Mouse (Mus musculus) kidney, adult 2 months (tissue): Measurements from ENCODE around the gene Gm5426. TPM values are rescaled to one million over a fixed set of nuclear protein-coding genes. Genes with fewer than 3 reads are reported as not detected.
"Not testable (repeated sequence)": the region's sequence is repeated elsewhere in the genome, so short reads cannot be mapped to it uniquely, and the experiment has no call there.

Source experiments
- DNase-seq: peaks from one replicate; pipeline ENCODE4 v3.0.0; 2021
- H3K27ac ChIP-seq: fragments of 200-500 bp; 2 replicates; pipeline ENCODE4 v1.5.1; 2012; ENCODE audit warnings: low read depth, low read length, control low read depth, inconsistent platforms; ENCODE audit not compliant: insufficient read depth
- H3K27me3 ChIP-seq: fragments of 200-500 bp; replicated peaks from 2 replicates; pipeline ENCODE4 v1.6.1; 2012; ENCODE audit warnings: mild to moderate bottlenecking, moderate library complexity, low read length, inconsistent platforms; ENCODE audit not compliant: control insufficient read depth, insufficient read depth
- H3K36me3 ChIP-seq: fragments of 200-500 bp; 2 replicates; pipeline ENCODE4 v1.6.1; 2012; ENCODE audit warnings: mild to moderate bottlenecking, moderate library complexity, low read length, inconsistent platforms; ENCODE audit not compliant: control insufficient read depth, insufficient read depth
- H3K4me1 ChIP-seq: fragments of 200-500 bp; 2 replicates; pipeline ENCODE4 v1.6.1; 2011; ENCODE audit warnings: low read length; ENCODE audit not compliant: control insufficient read depth, insufficient read depth
- H3K4me3 ChIP-seq: fragments of 200-500 bp; 2 replicates; pipeline ENCODE4 v1.5.1; 2011; ENCODE audit warnings: mild to moderate bottlenecking, low read depth, low read length, control low read depth; ENCODE audit not compliant: insufficient read depth
- CTCF ChIP-seq: fragments of 200-500 bp; conservative IDR thresholded peaks from 2 replicates; pipeline ENCODE4 v1.5.1; 2011; ENCODE audit warnings: low read depth, mild to moderate bottlenecking, control low read depth, low read length, moderate library complexity, mixed read lengths; ENCODE audit not compliant: insufficient read depth, insufficient read length
- POLR2A ChIP-seq: fragments of 200-500 bp; IDR thresholded peaks from one replicate; pipeline ENCODE4 v1.6.1; 2011; ENCODE audit warnings: low read depth, low read length, control low read depth
- WGBS: fragments of 180-500 bp; shearing (Covaris S2); methylation state at CpG from one replicate; pipeline ENCODE4 v1.1.7; 2018; 5-methylcytosine and 5-hydroxymethylcytosine counted together
- polyA plus RNA-seq: library from polyadenylated mRNA; depleted of rRNA; stranded (reverse); fragments of >200 nt; gene quantifications from 2 replicates; pipeline ENCODE4 v1.2.3, GENCODE M21; 2012

Gene Gm5426
- polyA plus RNA-seq, 1 experiment: not detected

- 16% methylated on average over 6 of the region's 6 CpGs for WGBS
- DNase-seq: peak; percentile 55
Measured at GRCm38 (mm10) chr10:96132161-96132560, 4.2 kb upstream of the Gm5426 start.

GRCm38 (mm10) chr10:96138585-96138984 lies 2.2 kb downstream of the Gm5426 start:
- TF ChIP-seq POLR2A: no peak
- TF ChIP-seq CTCF: no peak
- no peak for DNase-seq
- Histone ChIP-seq H3K27me3 (no peaks in the 10 kb centered on the region), H3K27ac (no peak overlapping the region), H3K4me1 (no peaks in the 10 kb centered on the region), H3K4me3 (no peak overlapping the region), H3K36me3 (no peaks in the 10 kb centered on the region)
- 93% methylated on average over 5 of the region's 5 CpGs for WGBS

More at GRCm38 (mm10) chr10:96132161-96132560, 4.2 kb upstream of the Gm5426 start:
- Histone ChIP-seq H3K36me3 (no peaks in the 10 kb centered on the region), H3K27ac (no peak overlapping the region), H3K4me1 (no peaks in the 10 kb centered on the region), H3K27me3 (no peaks in the 10 kb centered on the region), H3K4me3 (no peak overlapping the region)
- TF ChIP-seq POLR2A (no peak), CTCF (peak; percentile 53)

- DNase-seq, H3K4me1 ChIP-seq, H3K27me3 ChIP-seq, H3K36me3 ChIP-seq, H3K27ac ChIP-seq, H3K4me3 ChIP-seq: not testable (repeated sequence)
- WGBS: 89% methylated on average over 4 of the region's 4 CpGs
Measured at GRCm38 (mm10) chr10:96139274-96139673, 2.9 kb downstream of the Gm5426 start.

- no peaks in the 10 kb centered on the region for H3K4me1 ChIP-seq
- no peaks in the 10 kb centered on the region for H3K36me3 ChIP-seq
- no peak overlapping the region for H3K27ac ChIP-seq
- no peaks in the 10 kb centered on the region for H3K27me3 ChIP-seq
- 94% methylated on average over 5 of the region's 5 CpGs for WGBS
- no peak overlapping the region for H3K4me3 ChIP-seq
- DNase-seq: no peak
- TF ChIP-seq POLR2A (no peak), CTCF (no peak)
Measured at GRCm38 (mm10) chr10:96146578-96146977, 10.2 kb downstream of the Gm5426 start.

DNA sequence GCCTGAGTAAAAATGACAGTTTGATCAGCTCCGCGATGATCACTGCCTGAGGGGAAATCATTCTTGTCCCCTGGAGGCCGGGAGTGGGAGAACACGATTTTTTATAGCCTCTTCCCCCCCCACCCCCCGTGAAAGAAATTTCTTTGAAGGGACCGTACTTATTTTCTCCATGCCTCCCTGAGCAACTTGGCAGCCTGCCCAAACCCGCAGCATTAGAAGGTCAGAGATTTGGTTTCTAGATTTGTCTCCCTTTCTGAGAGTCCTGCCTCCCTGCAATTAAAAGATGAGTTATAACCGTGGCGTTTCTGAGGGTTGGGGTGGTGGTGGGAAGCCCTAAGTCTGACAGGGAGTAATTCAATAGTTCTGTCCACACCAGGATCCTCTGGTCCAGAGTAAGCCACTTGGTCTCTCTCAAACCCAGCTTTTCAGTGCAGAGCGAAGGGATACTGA lies 11.9 kb downstream of the Gm5426 start:
- no peaks in the 10 kb centered on the region for H3K36me3 ChIP-seq
- H3K4me3 ChIP-seq: no peak overlapping the region
- DNase-seq: peak; percentile 58
- H3K27me3 ChIP-seq: no peaks in the 10 kb centered on the region
- WGBS: 8% methylated on average over 10 of the region's 10 CpGs
- TF ChIP-seq POLR2A (no peak), CTCF (no peak)
- H3K27ac ChIP-seq: no peak overlapping the region
- H3K4me1 ChIP-seq: no peaks in the 10 kb centered on the region

DNA sequence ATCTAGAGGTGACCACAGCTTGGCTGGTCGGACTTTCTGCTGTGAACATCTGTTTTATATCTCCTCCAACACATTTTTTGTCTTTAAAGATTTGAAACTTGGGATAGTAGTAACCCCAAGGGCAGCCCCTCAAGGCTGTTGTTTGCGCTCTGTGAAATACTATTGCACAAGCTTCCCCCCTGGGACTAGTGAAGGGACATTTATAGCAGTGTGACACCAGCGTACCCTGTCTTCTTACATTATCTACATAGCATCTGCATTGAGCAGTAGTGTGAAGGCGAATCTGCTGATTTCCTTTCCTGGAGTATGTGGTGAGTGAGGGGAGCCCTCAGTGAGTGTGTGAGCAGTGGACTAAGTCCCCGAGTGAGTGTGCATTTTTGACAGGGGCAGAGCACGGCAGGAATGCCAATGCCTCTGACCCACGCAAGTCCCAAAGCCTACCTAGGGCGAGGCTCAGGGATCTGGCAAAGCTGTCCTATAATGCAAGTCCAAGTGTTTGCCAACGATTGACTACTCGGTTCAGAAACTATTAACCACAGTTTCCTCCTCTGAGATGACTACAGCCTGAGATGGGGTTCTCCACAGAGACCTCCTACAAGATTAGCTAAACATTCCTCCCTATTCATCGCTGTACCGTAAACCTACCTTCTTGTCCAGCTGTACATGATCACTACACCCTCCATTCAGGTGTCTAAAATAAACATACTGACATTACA lies 14.2 kb downstream of the Gm5426 start:
- peak; percentile 25 for DNase-seq
- TF ChIP-seq POLR2A (no peak), CTCF (no peak)
- H3K36me3 ChIP-seq: no peaks in the 10 kb centered on the region
- WGBS: 75% methylated on average over 12 of the region's 12 CpGs
- no peak overlapping the region for H3K27ac ChIP-seq
- no peak overlapping the region for H3K4me3 ChIP-seq
- no peaks in the 10 kb centered on the region for H3K27me3 ChIP-seq
- H3K4me1 ChIP-seq: no peaks in the 10 kb centered on the region

DNA sequence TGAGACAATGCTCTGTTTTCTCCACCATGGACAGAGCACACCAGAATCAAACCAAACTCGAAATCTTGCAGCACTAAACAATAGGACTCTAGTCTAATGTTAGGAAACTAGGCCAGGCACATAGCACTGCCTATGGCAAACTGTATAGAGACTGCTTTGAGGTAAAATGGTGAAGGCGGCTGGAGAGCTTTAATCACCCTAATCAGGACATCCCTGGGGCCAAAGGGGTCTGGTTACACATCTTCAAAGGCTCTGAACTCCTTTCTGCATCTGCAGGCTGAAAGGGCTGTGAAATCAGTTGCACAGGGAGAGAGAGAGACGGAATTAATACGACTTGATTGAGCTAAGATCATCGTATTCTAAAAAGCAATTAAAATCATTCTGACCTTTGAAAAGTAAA lies 16.9 kb downstream of the Gm5426 start:
- no peak for DNase-seq
- Histone ChIP-seq H3K4me3 (no peak overlapping the region), H3K36me3 (no peaks in the 10 kb centered on the region), H3K27ac (no peak overlapping the region), H3K4me1 (no peaks in the 10 kb centered on the region), H3K27me3 (no peaks in the 10 kb centered on the region)
- TF ChIP-seq CTCF (no peak), POLR2A (no peak)
- WGBS: 47% methylated on average over 5 of the region's 5 CpGs
